Mouse (Mus musculus): ENCODE results near the gene Bmper.

GRCm38 (mm10) chr9:23442168-23442567 is 219.3 kb downstream of the Bmper start:
- no peak for TF ChIP-seq TAL1 (IDR thresholded peaks at IDR 0.05; ENCODE audit: low read length)
- TF ChIP-seq GATA1 (IDR thresholded peaks at IDR 0.05; ENCODE audit: low read length), result no peak

Measured in erythroblast, embryonic 14.5 days (primary cell).